Mouse (Mus musculus) gastrocnemius, adult 8-10 months (tissue): ENCODE measurements around the gene 4930564D02Rik. TPM values are rescaled to one million over a fixed set of nuclear protein-coding genes. Genes with fewer than 3 reads are reported as not detected.
A peak's percentile ranks its signal among the peaks of the same experiment; 100 is the strongest.

Experiments
- DNase-seq, 2 experiments: peaks; one replicate each; pipeline ENCODE4 v3.0.0; 2022; ENCODE audit warnings: low spot score in 2 of 2
- total RNA-seq, 4 experiments: library from RNA; stranded (reverse); gene quantifications; 2 replicates each; pipeline ENCODE4 v1.2.4; 2022

4930564D02Rik gene
- total RNA-seq, 4 experiments from 2014 or later = not detected

- DNase-seq = peak; percentile 66 to 70
These were observed 7.8 kb upstream of the 4930564D02Rik start for GRCm38 (mm10) chr3:105058627-105059513.

GRCm38 (mm10) chr3:105059911-105060310 is 6.7 kb upstream of the 4930564D02Rik start:
- no peak for DNase-seq

GRCm38 (mm10) chr3:105060992-105061391 is 5.7 kb upstream of the 4930564D02Rik start:
- no peak for DNase-seq

GRCm38 (mm10) chr3:105061496-105061895 is 5.1 kb upstream of the 4930564D02Rik start:
- DNase-seq = no peak

GRCm38 (mm10) chr3:105061991-105062390 is 4.7 kb upstream of the 4930564D02Rik start:
- DNase-seq = no peak

- DNase-seq = no peak
These were observed 4.0 kb upstream of the 4930564D02Rik start for GRCm38 (mm10) chr3:105062676-105063075.

- no peak for DNase-seq
These were observed 3.9 kb downstream of the 4930564D02Rik start for GRCm38 (mm10) chr3:105070553-105070952.

GRCm38 (mm10) chr3:105071251-105071650 is 4.6 kb downstream of the 4930564D02Rik start:
- DNase-seq = no peak

- no peak for DNase-seq
These were observed 5.9 kb downstream of the 4930564D02Rik start for GRCm38 (mm10) chr3:105072536-105072935.

- DNase-seq = no peak
These were observed 9.2 kb downstream of the 4930564D02Rik start for GRCm38 (mm10) chr3:105075796-105076195.

- DNase-seq = no peak
These were observed 11.7 kb downstream of the 4930564D02Rik start for GRCm38 (mm10) chr3:105078231-105078826.

- DNase-seq = no peak
These were observed 20.7 kb downstream of the 4930564D02Rik start for GRCm38 (mm10) chr3:105087344-105087743.

GRCm38 (mm10) chr3:105088638-105089037 is 22.0 kb downstream of the 4930564D02Rik start:
- no peak for DNase-seq

- no peak for DNase-seq
These were observed 23.5 kb downstream of the 4930564D02Rik start for GRCm38 (mm10) chr3:105090147-105090546.

GRCm38 (mm10) chr3:105090981-105091380 is 24.3 kb downstream of the 4930564D02Rik start:
- no peak for DNase-seq

- DNase-seq = no peak
These were observed 26.3 kb downstream of the 4930564D02Rik start for GRCm38 (mm10) chr3:105092721-105093505.

GRCm38 (mm10) chr3:105094448-105094847 is 27.8 kb downstream of the 4930564D02Rik start:
- DNase-seq = no peak

- DNase-seq = no peak
These were observed 28.4 kb downstream of the 4930564D02Rik start for GRCm38 (mm10) chr3:105095026-105095425.

- DNase-seq = no peak
These were observed 30.9 kb downstream of the 4930564D02Rik start for GRCm38 (mm10) chr3:105097581-105097980.

GRCm38 (mm10) chr3:105099526-105100269 is 33.1 kb downstream of the 4930564D02Rik start:
- DNase-seq = no peak

GRCm38 (mm10) chr3:105100270-105100589 is 33.6 kb downstream of the 4930564D02Rik start:
- DNase-seq = no peak
